Mouse (Mus musculus) embryonic facial prominence, embryonic 13.5 days (tissue): Measurements from ENCODE around the gene Slc25a39. TPM values are rescaled to one million over a fixed set of nuclear protein-coding genes. Genes with fewer than 3 reads are reported as not detected.
A peak's percentile ranks its signal among the peaks of the same experiment; 100 is the strongest.

Experiments
- ATAC-seq: fragments of 200-750 bp; cut with Nextera tagmentation; 2 replicates; pipeline ENCODE4 v1.8.0; 2017; ENCODE audit warnings: low read depth; ENCODE audit not compliant: insufficient number of reproducible peaks, insufficient read depth, low FRiP score, low TSS enrichment
- H3K27ac ChIP-seq: fragments of 300-500 bp; sonication (generic); 2 replicates; pipeline ENCODE4 v1.5.1; 2015; ENCODE audit warnings: moderate library complexity, mild to moderate bottlenecking, inconsistent platforms
- H3K27me3 ChIP-seq: fragments of 300-500 bp; sonication (generic); 2 replicates; pipeline ENCODE4 v1.6.1; 2015; ENCODE audit warnings: mild to moderate bottlenecking, inconsistent platforms
- H3K36me3 ChIP-seq: fragments of 300-500 bp; sonication (generic); 2 replicates; pipeline ENCODE4 v1.6.1; 2015; ENCODE audit warnings: mild to moderate bottlenecking, inconsistent platforms
- H3K4me1 ChIP-seq: fragments of 300-500 bp; sonication (generic); 2 replicates; pipeline ENCODE4 v1.6.1; 2015; ENCODE audit warnings: inconsistent platforms
- H3K4me2 ChIP-seq: fragments of 300-500 bp; sonication (generic); 2 replicates; pipeline ENCODE4 v1.6.1; 2015; ENCODE audit warnings: moderate library complexity, mild to moderate bottlenecking, inconsistent platforms
- H3K4me3 ChIP-seq: fragments of 300-500 bp; sonication (generic); 2 replicates; pipeline ENCODE4 v1.5.1; 2015; ENCODE audit warnings: mild to moderate bottlenecking, inconsistent platforms
- H3K9ac ChIP-seq: fragments of 300-500 bp; sonication (generic); 2 replicates; pipeline ENCODE4 v1.6.1; 2015; ENCODE audit warnings: mild to moderate bottlenecking, inconsistent platforms
- H3K9me3 ChIP-seq: fragments of 300-500 bp; sonication (generic); 2 replicates; pipeline ENCODE4 v1.6.1; 2016; ENCODE audit warnings: inconsistent platforms
- WGBS: fragments of 180-500 bp; shearing (Covaris S2); methylation state at CpG from one replicate; pipeline ENCODE4 v1.1.7; 2015; ENCODE audit warnings: mixed read lengths; 5-methylcytosine and 5-hydroxymethylcytosine counted together
- polyA plus RNA-seq: library from polyadenylated mRNA; unstranded; fragments of >200 nt; fragmentation: Nextera tagmentation; extraction: Ambion mirVana; gene quantifications from 2 replicates; pipeline ENCODE4 v1.2.1, GENCODE M21; 2015

Gene Slc25a39
- polyA plus RNA-seq, 1 experiment from 2014 or later = 191 TPM

DNA sequence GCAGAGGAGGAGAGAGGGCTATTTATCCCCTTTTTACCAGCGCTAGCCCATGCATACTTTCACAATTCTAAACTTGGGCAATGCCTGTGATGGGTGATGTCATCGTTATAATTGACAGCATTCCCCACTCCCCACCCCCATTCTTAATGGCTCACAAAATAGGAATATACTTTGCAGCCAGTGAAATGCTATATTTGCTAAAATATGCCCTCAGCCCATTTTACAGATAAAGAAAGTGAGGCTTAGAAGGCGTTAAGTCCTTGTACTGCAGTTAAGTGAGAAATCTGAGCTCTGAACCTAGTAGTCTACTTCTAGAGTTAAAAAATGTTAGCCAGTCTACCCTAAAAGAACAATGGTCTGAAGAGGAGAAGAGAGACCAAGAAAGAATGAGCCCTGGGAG lies 36.6 kb upstream of the Slc25a39 start:
- no peak for ATAC-seq
- H3K27ac ChIP-seq = no peak overlapping the region
- 75% methylated on average over 3 of the region's 3 CpGs for WGBS
- H3K4me1 ChIP-seq = peaks cover 43% of the 10 kb centered on the region
- no peaks in the 10 kb centered on the region for H3K9me3 ChIP-seq
- H3K4me3 ChIP-seq = no peak overlapping the region
- peaks cover 17% of the 10 kb centered on the region for H3K27me3 ChIP-seq
- no peak overlapping the region for H3K4me2 ChIP-seq
- H3K9ac ChIP-seq = no peak overlapping the region
- H3K36me3 ChIP-seq = peaks cover 46% of the 10 kb centered on the region

DNA sequence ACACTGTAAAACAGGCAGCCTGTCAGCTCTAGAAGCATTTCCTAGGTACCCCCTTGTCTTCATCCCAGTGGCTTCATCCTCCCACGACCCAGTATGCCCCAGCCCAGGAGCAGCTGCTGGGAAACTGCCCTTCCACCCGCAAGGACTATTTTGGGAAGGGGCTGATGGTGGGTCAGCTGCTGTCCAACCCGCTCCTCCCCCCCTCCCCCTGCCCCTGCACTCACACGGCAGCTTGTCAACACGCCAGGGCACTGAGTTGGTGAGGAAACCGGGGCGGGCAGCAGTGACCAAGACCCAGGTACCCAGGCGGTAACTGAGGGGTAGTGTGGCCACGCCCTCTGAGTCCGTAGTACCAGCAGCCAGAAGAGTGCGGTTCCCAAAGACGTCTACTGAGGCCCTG lies 36.0 kb upstream of the Slc25a39 start:
- Histone ChIP-seq H3K36me3 (peaks cover 51% of the 10 kb centered on the region), H3K27ac (no peak overlapping the region), H3K4me3 (no peak overlapping the region), H3K4me2 (no peak overlapping the region), H3K9me3 (no peaks in the 10 kb centered on the region), H3K4me1 (peaks cover 39% of the 10 kb centered on the region), H3K27me3 (peaks cover 19% of the 10 kb centered on the region), H3K9ac (no peak overlapping the region)
- whole genome bisulfite sequencing = 67% methylated on average over 12 of the region's 12 CpGs
- ATAC-seq = no peak

DNA sequence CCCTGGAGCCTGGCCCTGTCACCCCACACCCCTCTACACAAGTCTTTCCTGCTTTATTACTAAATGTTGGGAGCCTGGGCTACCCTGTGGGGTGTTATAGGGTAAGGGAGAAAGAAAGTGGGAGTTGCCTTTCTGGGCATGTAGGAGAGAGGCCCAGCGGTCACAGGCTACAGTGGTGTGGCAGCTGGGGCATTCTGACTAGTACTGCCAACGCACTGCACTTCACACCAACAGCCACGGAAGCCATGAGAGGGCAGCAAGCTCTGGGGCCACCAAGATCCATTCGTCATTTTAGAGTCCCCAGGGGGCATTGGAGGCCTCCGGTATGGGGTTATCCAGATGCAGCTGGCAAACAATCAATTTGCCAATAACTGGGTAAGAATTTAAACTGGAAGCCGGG lies 34.3 kb upstream of the Slc25a39 start:
- no peak overlapping the region for H3K9ac ChIP-seq
- 92% methylated on average over 6 of the region's 6 CpGs for WGBS
- no peaks in the 10 kb centered on the region for H3K9me3 ChIP-seq
- no peak overlapping the region for H3K4me2 ChIP-seq
- peaks cover 11% of the 10 kb centered on the region; the same call in 1 of the 2 replicates for H3K27me3 ChIP-seq
- H3K4me1 ChIP-seq = peaks cover 43% of the 10 kb centered on the region
- H3K27ac ChIP-seq = no peak overlapping the region; the same call in 1 of the 2 replicates
- H3K36me3 ChIP-seq = peaks cover 67% of the 10 kb centered on the region
- ATAC-seq = no peak
- 0 out of 2 replicates have a peak overlapping the region, but pooled peaks have one; percentile 7 for H3K4me3 ChIP-seq

DNA sequence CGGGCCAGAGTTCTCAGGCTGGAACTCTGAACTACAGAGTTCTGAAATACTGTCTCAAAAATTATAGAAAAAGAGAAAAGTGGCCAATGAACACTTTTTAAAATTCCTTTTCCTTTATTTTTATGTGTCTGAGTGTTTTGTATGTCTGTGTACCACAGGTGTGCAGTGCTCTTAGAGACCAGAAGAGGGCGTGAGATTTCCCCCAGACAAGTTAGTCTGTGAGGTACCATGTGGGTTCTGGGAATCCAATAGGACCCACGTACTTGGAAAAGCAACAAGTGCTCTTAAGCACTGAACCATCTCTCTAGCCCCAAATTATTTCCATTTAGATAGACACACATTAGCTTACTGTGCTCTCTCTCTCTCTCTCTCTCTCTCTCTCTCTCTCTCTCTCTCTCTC lies 33.7 kb upstream of the Slc25a39 start:
- Histone ChIP-seq H3K4me2 (no peak overlapping the region), H3K27ac (no peak overlapping the region), H3K27me3 (peaks cover 11% of the 10 kb centered on the region; the same call in 1 of the 2 replicates), H3K4me1 (peaks cover 47% of the 10 kb centered on the region), H3K36me3 (peaks cover 72% of the 10 kb centered on the region), H3K4me3 (no peak overlapping the region), H3K9me3 (no peaks in the 10 kb centered on the region), H3K9ac (no peak overlapping the region)
- ATAC-seq = no peak
- WGBS = 81% methylated on average over 3 of the region's 3 CpGs

DNA sequence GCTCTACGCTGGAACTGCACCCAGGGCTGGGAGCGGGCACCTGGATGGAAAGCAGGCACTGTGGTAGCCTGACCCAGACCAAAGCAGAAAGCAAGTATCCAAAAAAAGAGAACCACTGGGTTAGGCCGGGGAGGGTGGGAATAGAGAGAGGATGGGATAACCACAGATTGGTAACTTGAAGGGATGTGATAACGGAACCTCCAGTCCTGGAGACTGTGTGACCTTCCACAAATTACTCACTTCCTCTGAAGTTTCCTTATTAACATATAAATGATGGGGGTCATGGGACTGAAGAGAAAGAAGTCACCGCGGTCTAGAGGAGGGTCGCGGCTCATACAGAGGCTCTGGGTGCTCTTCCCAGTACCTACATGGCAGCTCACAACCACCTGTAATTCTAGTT lies 32.5 kb upstream of the Slc25a39 start:
- no peaks in the 10 kb centered on the region for H3K9me3 ChIP-seq
- peaks cover 39% of the 10 kb centered on the region for H3K4me1 ChIP-seq
- no peak overlapping the region for H3K4me3 ChIP-seq
- no peak overlapping the region for H3K4me2 ChIP-seq
- ATAC-seq = no peak
- 92% methylated on average over 8 of the region's 8 CpGs for WGBS
- no peak overlapping the region for H3K27ac ChIP-seq
- peaks cover 84% of the 10 kb centered on the region for H3K36me3 ChIP-seq
- peaks cover 11% of the 10 kb centered on the region; the same call in 1 of the 2 replicates for H3K27me3 ChIP-seq
- H3K9ac ChIP-seq = no peak overlapping the region

DNA sequence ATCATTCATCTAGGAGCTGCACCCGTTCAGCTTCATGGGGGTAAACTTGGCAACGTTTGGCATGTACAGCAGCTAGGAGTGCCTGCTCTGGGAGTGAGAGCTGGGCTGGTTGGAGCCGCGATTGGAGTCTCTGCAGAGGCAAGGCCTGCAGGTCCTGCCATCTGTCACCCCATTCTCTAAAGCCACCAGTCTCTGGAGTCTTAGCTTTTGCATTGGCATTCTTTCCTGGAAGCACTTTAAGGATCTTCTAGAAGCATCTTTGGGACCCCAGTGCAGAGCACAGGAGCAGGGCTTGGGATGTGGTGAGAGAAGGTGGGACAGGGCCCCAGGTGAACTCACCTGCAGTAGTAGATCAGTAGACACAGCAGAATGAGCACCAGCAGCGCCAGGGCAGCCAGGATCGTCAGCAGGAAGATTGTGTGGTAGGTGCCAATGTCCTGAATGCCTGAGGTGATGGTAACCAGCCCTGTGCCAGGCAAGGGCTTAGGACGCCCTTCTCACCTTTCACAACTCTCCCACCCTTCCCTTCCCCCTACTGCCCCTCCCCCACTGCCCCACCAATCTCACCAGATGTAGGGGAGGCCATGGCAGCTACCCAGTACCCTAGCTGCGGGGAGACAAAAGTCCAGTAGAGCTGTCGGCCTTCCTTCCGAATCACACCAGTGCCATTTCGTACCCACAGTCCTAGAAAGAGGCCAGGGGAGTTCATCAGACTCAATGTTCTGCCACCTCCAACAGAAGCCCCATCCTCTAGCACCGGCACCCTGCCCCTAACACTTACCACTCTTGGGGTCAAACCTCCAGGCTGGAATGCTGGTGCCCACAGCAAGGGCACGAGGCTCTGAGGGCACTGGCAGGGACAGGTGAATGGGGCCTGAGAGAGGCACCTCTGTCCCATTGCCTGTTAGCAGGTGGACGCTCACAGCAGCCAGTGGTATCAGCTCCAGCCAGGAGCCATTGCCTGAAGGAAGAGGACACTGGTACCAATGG lies 31.6 kb upstream of the Slc25a39 start:
- Histone ChIP-seq H3K27me3 (peaks cover 11% of the 10 kb centered on the region; the same call in 1 of the 2 replicates), H3K36me3 (peaks cover 91% of the 10 kb centered on the region)

DNA sequence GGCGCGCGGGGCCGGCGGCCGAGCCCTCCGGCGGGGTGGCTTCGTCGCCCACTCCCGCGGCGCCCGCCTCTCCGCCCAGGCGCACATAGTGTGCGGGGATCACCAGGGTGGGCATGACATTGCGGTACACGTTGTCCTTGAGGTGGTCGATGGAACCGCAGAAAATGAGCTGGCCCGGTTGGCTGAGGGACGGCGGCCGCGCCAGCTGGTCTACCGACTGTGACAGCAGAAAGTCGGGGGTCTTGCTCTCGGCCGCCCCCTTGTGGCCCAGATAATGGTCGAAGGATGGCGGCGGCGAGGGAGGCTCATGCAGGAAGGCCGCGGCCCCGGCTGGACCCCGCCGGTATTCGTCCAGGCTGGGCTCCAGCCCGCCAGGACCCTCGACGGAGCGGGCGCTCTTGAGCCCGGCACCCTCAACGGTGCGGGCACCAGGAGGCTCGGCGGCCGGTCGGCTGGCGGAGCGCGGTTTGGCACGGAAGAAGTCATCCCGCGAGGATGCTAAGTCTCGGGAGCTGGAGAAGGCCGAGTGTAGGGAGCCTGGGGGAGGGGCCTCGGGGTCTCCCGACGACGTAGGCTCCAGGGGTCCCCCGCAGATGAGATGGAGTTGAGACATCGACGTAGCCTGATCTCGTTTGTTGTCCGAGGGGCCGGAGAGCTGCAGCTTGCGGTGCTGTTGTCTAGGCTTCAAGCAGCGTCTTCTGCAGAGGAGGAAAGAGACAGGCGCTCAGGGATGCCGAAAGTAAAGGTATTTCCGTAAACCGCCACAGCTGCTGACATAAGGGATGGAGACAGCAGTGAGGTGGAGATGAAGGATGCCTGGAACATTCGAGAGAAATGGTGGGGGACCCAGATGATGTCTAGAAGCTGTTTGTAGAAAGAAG lies 30.7 kb upstream of the Slc25a39 start:
- WGBS = 10% methylated on average over 68 of the region's 77 CpGs
- Histone ChIP-seq H3K27me3 (peaks cover 11% of the 10 kb centered on the region; the same call in 1 of the 2 replicates), H3K4me3 (peak overlapping the region; percentile 42), H3K4me1 (peaks cover 28% of the 10 kb centered on the region), H3K36me3 (peaks cover 94% of the 10 kb centered on the region), H3K4me2 (peak overlapping the region; percentile 74), H3K27ac (peak overlapping the region; percentile 2; the same call in 1 of the 2 replicates), H3K9me3 (no peaks in the 10 kb centered on the region), H3K9ac (peak overlapping the region; percentile 66)
- peak; percentile 27; the same call in 1 of the 2 replicates for ATAC-seq

More for the DNA sequence above, 31.6 kb upstream of the Slc25a39 start:
- H3K27ac ChIP-seq = no peak overlapping the region
- H3K9ac ChIP-seq = 0 out of 2 replicates have a peak overlapping the region, but pooled peaks have one; percentile 47
- 78% methylated on average over 14 of the region's 14 CpGs for WGBS
- peak overlapping the region; percentile 74; the same call in 1 of the 2 replicates for H3K4me2 ChIP-seq
- H3K9me3 ChIP-seq = no peaks in the 10 kb centered on the region
- peaks cover 30% of the 10 kb centered on the region for H3K4me1 ChIP-seq
- no peak overlapping the region for H3K4me3 ChIP-seq
- no peak for ATAC-seq

DNA sequence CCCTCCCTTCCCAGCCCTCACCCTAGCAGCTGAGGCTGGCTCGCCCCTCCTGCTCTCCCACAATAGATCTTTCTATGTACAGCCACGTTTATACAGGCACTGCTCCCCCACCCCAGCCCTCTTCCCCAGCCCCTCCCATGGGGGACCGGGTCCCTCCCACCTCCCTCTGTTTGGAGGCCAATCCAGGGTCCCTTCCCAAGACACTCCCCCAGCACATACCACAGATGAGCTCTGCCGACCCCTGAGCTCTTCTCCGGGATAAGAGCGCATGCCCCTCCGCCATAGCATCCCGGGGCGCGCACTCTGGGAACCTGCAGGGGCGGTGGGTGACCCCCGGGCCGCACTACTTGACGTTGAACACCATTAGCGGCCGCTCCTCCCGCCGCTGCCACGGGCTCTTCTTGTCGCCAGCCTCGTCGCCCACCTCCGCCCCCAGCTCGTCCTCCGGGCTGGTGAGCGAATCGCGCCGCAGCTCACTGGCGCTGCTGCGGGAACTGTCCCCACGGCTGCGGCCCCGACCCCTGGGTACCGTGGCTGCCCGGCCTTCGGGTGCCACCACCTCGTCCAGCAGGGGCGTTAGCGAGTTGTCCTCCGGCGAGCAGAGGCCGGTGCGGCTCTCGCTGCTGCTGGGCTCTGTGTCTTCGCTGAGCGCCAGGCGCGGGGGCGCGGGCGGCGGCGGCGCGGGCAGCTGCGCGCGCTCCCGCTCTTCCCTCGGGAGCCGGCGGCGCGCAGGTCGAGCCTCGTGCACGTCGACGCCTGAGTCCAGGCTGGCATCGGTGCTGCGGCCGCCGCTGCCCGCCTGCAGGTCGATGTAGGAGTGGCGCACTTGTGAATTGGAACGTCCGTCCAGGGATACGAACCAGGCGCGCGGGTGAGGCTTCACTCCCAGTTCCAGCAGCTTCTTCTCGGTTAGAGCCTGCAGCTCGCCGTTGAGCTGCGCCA lies 29.6 kb upstream of the Slc25a39 start:
- Histone ChIP-seq H3K4me2 (peak overlapping the region; percentile 74), H3K27me3 (peaks cover 11% of the 10 kb centered on the region; the same call in 1 of the 2 replicates), H3K4me3 (peak overlapping the region; percentile 42), H3K27ac (peak overlapping the region; percentile 49; the same call in 1 of the 2 replicates), H3K9ac (peak overlapping the region; percentile 66), H3K4me1 (peaks cover 39% of the 10 kb centered on the region), H3K36me3 (peaks cover 88% of the 10 kb centered on the region), H3K9me3 (no peaks in the 10 kb centered on the region)
- WGBS = 7% methylated on average over 86 of the region's 87 CpGs
- ATAC-seq = no peak

DNA sequence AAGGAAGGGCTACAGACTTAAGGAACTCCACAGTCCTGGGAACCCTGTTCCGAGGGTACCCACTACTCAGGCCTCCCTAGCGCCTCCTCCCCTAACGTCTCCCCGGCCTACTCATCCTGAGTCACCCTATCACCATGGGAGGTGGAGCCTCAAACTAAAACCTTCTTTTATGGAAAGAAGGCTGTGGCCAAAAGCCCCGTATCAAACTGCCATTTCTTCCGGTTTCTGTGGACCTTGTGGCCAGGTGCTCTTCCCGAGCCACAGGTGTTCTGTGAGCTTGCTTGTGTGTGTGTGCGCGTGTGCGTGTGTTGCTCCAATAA lies 28.7 kb upstream of the Slc25a39 start:
- no peaks in the 10 kb centered on the region for H3K9me3 ChIP-seq
- H3K4me2 ChIP-seq = no peak overlapping the region
- no peak overlapping the region for H3K27ac ChIP-seq
- H3K4me3 ChIP-seq = no peak overlapping the region
- peaks cover 79% of the 10 kb centered on the region for H3K36me3 ChIP-seq
- peaks cover 11% of the 10 kb centered on the region; the same call in 1 of the 2 replicates for H3K27me3 ChIP-seq
- H3K9ac ChIP-seq = no peak overlapping the region
- WGBS = 81% methylated on average over 10 of the region's 10 CpGs
- ATAC-seq = no peak
- peaks cover 47% of the 10 kb centered on the region for H3K4me1 ChIP-seq

DNA sequence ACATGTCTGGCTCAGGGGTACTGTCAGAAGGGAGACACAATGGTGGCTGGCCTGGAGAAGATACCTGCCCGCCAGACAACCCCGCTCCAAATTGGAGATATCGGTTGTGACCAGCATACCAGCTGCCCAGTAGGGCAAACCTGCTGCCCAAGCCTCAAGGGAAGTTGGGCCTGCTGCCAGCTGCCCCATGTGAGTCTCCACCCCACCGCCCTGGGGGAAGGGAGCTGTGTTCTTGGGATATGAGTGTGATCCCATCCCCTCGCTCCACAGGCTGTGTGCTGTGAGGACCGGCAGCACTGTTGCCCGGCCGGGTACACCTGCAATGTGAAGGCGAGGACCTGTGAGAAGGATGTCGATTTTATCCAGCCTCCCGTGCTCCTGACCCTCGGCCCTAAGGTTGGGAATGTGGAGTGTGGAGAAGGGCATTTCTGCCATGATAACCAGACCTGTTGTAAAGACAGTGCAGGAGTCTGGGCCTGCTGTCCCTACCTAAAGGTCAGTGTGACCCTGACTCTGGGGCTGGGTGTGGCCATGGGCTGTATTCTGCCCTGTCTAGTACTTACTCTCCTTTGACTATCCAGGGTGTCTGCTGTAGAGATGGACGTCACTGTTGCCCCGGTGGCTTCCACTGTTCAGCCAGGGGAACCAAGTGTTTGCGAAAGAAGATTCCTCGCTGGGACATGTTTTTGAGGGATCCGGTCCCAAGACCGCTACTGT lies 28.2 kb upstream of the Slc25a39 start:
- Histone ChIP-seq H3K9ac (no peak overlapping the region), H3K27ac (no peak overlapping the region), H3K27me3 (peaks cover 11% of the 10 kb centered on the region; the same call in 1 of the 2 replicates), H3K36me3 (peaks cover 73% of the 10 kb centered on the region), H3K9me3 (no peaks in the 10 kb centered on the region), H3K4me1 (peaks cover 51% of the 10 kb centered on the region), H3K4me3 (no peak overlapping the region), H3K4me2 (no peak overlapping the region)
- WGBS = 91% methylated on average over 18 of the region's 18 CpGs
- ATAC-seq = no peak
